Mouse (Mus musculus) kidney, adult 2 months (tissue): ENCODE data around the gene Fnbp1l. TPM values are rescaled to one million over a fixed set of nuclear protein-coding genes. Genes with fewer than 3 reads are reported as not detected.

Experiments
- DNase-seq: peaks from one replicate; pipeline ENCODE4 v3.0.0; 2021
- H3K27ac ChIP-seq: fragments of 200-500 bp; 2 replicates; pipeline ENCODE4 v1.5.1; 2012; ENCODE audit warnings: low read depth, low read length, control low read depth, inconsistent platforms; ENCODE audit not compliant: insufficient read depth
- H3K27me3 ChIP-seq: fragments of 200-500 bp; replicated peaks from 2 replicates; pipeline ENCODE4 v1.6.1; 2012; ENCODE audit warnings: mild to moderate bottlenecking, moderate library complexity, low read length, inconsistent platforms; ENCODE audit not compliant: control insufficient read depth, insufficient read depth
- H3K36me3 ChIP-seq: fragments of 200-500 bp; 2 replicates; pipeline ENCODE4 v1.6.1; 2012; ENCODE audit warnings: mild to moderate bottlenecking, moderate library complexity, low read length, inconsistent platforms; ENCODE audit not compliant: control insufficient read depth, insufficient read depth
- H3K4me1 ChIP-seq: fragments of 200-500 bp; 2 replicates; pipeline ENCODE4 v1.6.1; 2011; ENCODE audit warnings: low read length; ENCODE audit not compliant: control insufficient read depth, insufficient read depth
- H3K4me3 ChIP-seq: fragments of 200-500 bp; 2 replicates; pipeline ENCODE4 v1.5.1; 2011; ENCODE audit warnings: mild to moderate bottlenecking, low read depth, low read length, control low read depth; ENCODE audit not compliant: insufficient read depth
- CTCF ChIP-seq: fragments of 200-500 bp; conservative IDR thresholded peaks from 2 replicates; pipeline ENCODE4 v1.5.1; 2011; ENCODE audit warnings: low read depth, mild to moderate bottlenecking, control low read depth, low read length, moderate library complexity, mixed read lengths; ENCODE audit not compliant: insufficient read depth, insufficient read length
- POLR2A ChIP-seq: fragments of 200-500 bp; IDR thresholded peaks from one replicate; pipeline ENCODE4 v1.6.1; 2011; ENCODE audit warnings: low read depth, low read length, control low read depth
- WGBS: fragments of 180-500 bp; shearing (Covaris S2); methylation state at CpG from one replicate; pipeline ENCODE4 v1.1.7; 2018; 5-methylcytosine and 5-hydroxymethylcytosine counted together
- polyA plus RNA-seq: library from polyadenylated mRNA; depleted of rRNA; stranded (reverse); fragments of >200 nt; gene quantifications from 2 replicates; pipeline ENCODE4 v1.2.3, GENCODE M21; 2012; rRNA removed

The Fnbp1l gene
- polyA plus RNA-seq, 1 experiment, result 23.0 TPM

GRCm38 (mm10) chr3:122492872-122493615 is 126.5 kb downstream of the Fnbp1l start:
- Histone ChIP-seq H3K36me3 (no peaks in the 10 kb centered on the region), H3K4me1 (no peaks in the 10 kb centered on the region), H3K27me3 (no peaks in the 10 kb centered on the region), H3K4me3 (no peak overlapping the region), H3K27ac (no peak overlapping the region)
- no peak for TF ChIP-seq CTCF
- no peak for TF ChIP-seq POLR2A
- no peak for DNase-seq
- 65% methylated on average over 21 of the region's 21 CpGs for WGBS

- Histone ChIP-seq H3K27ac (no peak overlapping the region), H3K36me3 (no peaks in the 10 kb centered on the region), H3K4me3 (no peak overlapping the region), H3K4me1 (no peaks in the 10 kb centered on the region), H3K27me3 (no peaks in the 10 kb centered on the region)
- no peak for DNase-seq
- WGBS, result 91% methylated on average over 3 of the region's 3 CpGs
- TF ChIP-seq POLR2A, result no peak
- TF ChIP-seq CTCF, result no peak
These were observed 127.5 kb downstream of the Fnbp1l start for GRCm38 (mm10) chr3:122492006-122492405.

GRCm38 (mm10) chr3:122490574-122490973 is 128.9 kb downstream of the Fnbp1l start:
- Histone ChIP-seq H3K27ac (no peak overlapping the region), H3K36me3 (no peaks in the 10 kb centered on the region), H3K4me3 (no peak overlapping the region), H3K4me1 (no peaks in the 10 kb centered on the region), H3K27me3 (no peaks in the 10 kb centered on the region)
- TF ChIP-seq CTCF (no peak), POLR2A (no peak)
- WGBS, result 90% methylated on average over 6 of the region's 6 CpGs
- no peak for DNase-seq

Other genes with a start within 250 kb of the Fnbp1l start
- 1.3 and 1.4 TPM in 2 replicates for gene Pde5a, start 109.2 kb upstream of the Fnbp1l start, polyA plus RNA-seq